Mouse (Mus musculus) forebrain, embryonic 16.5 days (tissue): ENCODE results near the gene Cd19. TPM values are rescaled to one million over a fixed set of nuclear protein-coding genes. Genes with fewer than 3 reads are reported as not detected.
"Not testable (repeated sequence)": the region's sequence is repeated elsewhere in the genome, so short reads cannot be mapped to it uniquely, and the experiment has no call there.

Experiments used
- ATAC-seq: fragments of 200-750 bp; cut with Nextera tagmentation; 2 replicates; pipeline ENCODE4 v1.8.0; 2017; ENCODE audit warnings: mild to moderate bottlenecking, moderate library complexity
- H3K27ac ChIP-seq: fragments of 300-500 bp; sonication (generic); 2 replicates; pipeline ENCODE4 v1.5.1; 2014; ENCODE audit warnings: low read length, control low read depth
- H3K27me3 ChIP-seq: fragments of 300-500 bp; sonication (generic); replicated peaks from 2 replicates; pipeline ENCODE4 v1.6.1; 2014; ENCODE audit warnings: low read length; ENCODE audit not compliant: control insufficient read depth, insufficient read depth
- H3K36me3 ChIP-seq: fragments of 300-500 bp; sonication (generic); 2 replicates; pipeline ENCODE4 v1.6.1; 2014; ENCODE audit not compliant: control insufficient read depth, insufficient read depth
- H3K4me1 ChIP-seq: fragments of 300-500 bp; sonication (generic); replicated peaks from 2 replicates; pipeline ENCODE4 v1.6.1; 2014; ENCODE audit warnings: low read length; ENCODE audit not compliant: control insufficient read depth, insufficient read depth
- H3K4me2 ChIP-seq: fragments of 300-500 bp; sonication (generic); 2 replicates; pipeline ENCODE4 v1.6.1; 2014; ENCODE audit warnings: mild to moderate bottlenecking, low read length, control low read depth
- H3K4me3 ChIP-seq: fragments of 300-500 bp; sonication (generic); replicated peaks from 2 replicates; pipeline ENCODE4 v1.5.1; 2014; ENCODE audit warnings: mild to moderate bottlenecking, low read length, control low read depth
- H3K9ac ChIP-seq: fragments of 300-500 bp; sonication (generic); replicated peaks from 2 replicates; pipeline ENCODE4 v1.6.1; 2014; ENCODE audit warnings: low read depth, low read length, control low read depth
- H3K9me3 ChIP-seq: fragments of 300-500 bp; sonication (generic); 2 replicates; pipeline ENCODE4 v1.6.1; 2016; ENCODE audit warnings: low read length; ENCODE audit not compliant: control insufficient read depth
- WGBS: fragments of 180-500 bp; shearing (Covaris S2); extraction: QIAGEN DNeasy Blood & Tissue Kit; methylation state at CpG from one replicate; pipeline ENCODE4 v1.1.7; 2014; 5-methylcytosine and 5-hydroxymethylcytosine counted together
- polyA plus RNA-seq: library from polyadenylated mRNA; unstranded; fragments of >200 nt; fragmentation: Nextera tagmentation; extraction: Ambion mirVana; gene quantifications from 2 replicates; pipeline ENCODE4 v1.2.1, GENCODE M21; 2015

The Cd19 gene
- polyA plus RNA-seq, 1 experiment from 2014 or later = not detected

GRCm38 (mm10) chr7:126424161-126424560, 9.5 kb upstream of the Cd19 start:
- H3K27ac ChIP-seq = no peak overlapping the region
- no peaks in the 10 kb centered on the region for H3K36me3 ChIP-seq
- H3K4me1 ChIP-seq = peaks cover 8% of the 10 kb centered on the region; the same call in 1 of the 2 replicates
- H3K4me2 ChIP-seq = no peak overlapping the region
- H3K4me3 ChIP-seq = no peak overlapping the region
- H3K27me3 ChIP-seq = no peaks in the 10 kb centered on the region
- no peak overlapping the region for H3K9ac ChIP-seq
- no peak for ATAC-seq
- 88% methylated on average over 6 of the region's 6 CpGs for WGBS
- H3K9me3 ChIP-seq = no peaks in the 10 kb centered on the region

- H3K4me1 ChIP-seq = no peaks in the 10 kb centered on the region
- no peak overlapping the region for H3K4me2 ChIP-seq
- H3K27me3 ChIP-seq = no peaks in the 10 kb centered on the region
- H3K9me3 ChIP-seq = no peaks in the 10 kb centered on the region
- H3K27ac ChIP-seq = no peak overlapping the region
- ATAC-seq = no peak
- no peak overlapping the region for H3K4me3 ChIP-seq
- 95% methylated on average over 5 of the region's 5 CpGs for WGBS
- H3K36me3 ChIP-seq = no peaks in the 10 kb centered on the region
- H3K9ac ChIP-seq = no peak overlapping the region
Measured at GRCm38 (mm10) chr7:126421756-126422155, 7.1 kb upstream of the Cd19 start.

- no peaks in the 10 kb centered on the region for H3K9me3 ChIP-seq
- ATAC-seq = no peak
- H3K4me2 ChIP-seq = no peak overlapping the region
- H3K4me3 ChIP-seq = no peak overlapping the region
- no peaks in the 10 kb centered on the region for H3K36me3 ChIP-seq
- no peaks in the 10 kb centered on the region for H3K27me3 ChIP-seq
- H3K9ac ChIP-seq = no peak overlapping the region
- no peak overlapping the region for H3K27ac ChIP-seq
- WGBS = 60% methylated on average over 3 of the region's 3 CpGs
- H3K4me1 ChIP-seq = no peaks in the 10 kb centered on the region
Measured at GRCm38 (mm10) chr7:126418496-126418895, 3.8 kb upstream of the Cd19 start.

- Histone ChIP-seq H3K27me3 (no peaks in the 10 kb centered on the region), H3K9me3 (no peaks in the 10 kb centered on the region), H3K4me2 (no peak overlapping the region), H3K4me3 (no peak overlapping the region), H3K27ac (no peak overlapping the region), H3K9ac (no peak overlapping the region), H3K4me1 (no peaks in the 10 kb centered on the region), H3K36me3 (no peaks in the 10 kb centered on the region)
- WGBS = 76% methylated on average over 4 of the region's 4 CpGs
- no peak for ATAC-seq
Measured at GRCm38 (mm10) chr7:126417606-126418005, 2.9 kb upstream of the Cd19 start.

- no peaks in the 10 kb centered on the region for H3K27me3 ChIP-seq
- WGBS = 4% methylated on average over 8 of the region's 8 CpGs
- no peaks in the 10 kb centered on the region for H3K4me1 ChIP-seq
- H3K4me3 ChIP-seq = no peak overlapping the region
- H3K36me3 ChIP-seq = no peaks in the 10 kb centered on the region
- no peaks in the 10 kb centered on the region for H3K9me3 ChIP-seq
- no peak overlapping the region for H3K9ac ChIP-seq
- H3K27ac ChIP-seq = no peak overlapping the region
- H3K4me2 ChIP-seq = no peak overlapping the region
- ATAC-seq = no peak
Measured at GRCm38 (mm10) chr7:126417045-126417444, 2.4 kb upstream of the Cd19 start.

GRCm38 (mm10) chr7:126416615-126417014, 1.9 kb upstream of the Cd19 start:
- Histone ChIP-seq H3K4me2 (no peak overlapping the region), H3K27me3 (no peaks in the 10 kb centered on the region), H3K36me3 (no peaks in the 10 kb centered on the region), H3K4me3 (no peak overlapping the region), H3K9me3 (no peaks in the 10 kb centered on the region), H3K9ac (no peak overlapping the region), H3K27ac (no peak overlapping the region), H3K4me1 (no peaks in the 10 kb centered on the region)
- ATAC-seq = no peak
- 42% methylated on average over 2 of the region's 2 CpGs for WGBS

- WGBS = 87% methylated on average over 4 of the region's 4 CpGs
- H3K36me3 ChIP-seq = no peaks in the 10 kb centered on the region
- no peak overlapping the region for H3K4me2 ChIP-seq
- no peaks in the 10 kb centered on the region for H3K4me1 ChIP-seq
- no peaks in the 10 kb centered on the region; the same call in 1 of the 2 replicates for H3K27me3 ChIP-seq
- no peak overlapping the region for H3K9ac ChIP-seq
- no peak overlapping the region for H3K27ac ChIP-seq
- no peak overlapping the region for H3K4me3 ChIP-seq
- no peak for ATAC-seq
- H3K9me3 ChIP-seq = no peaks in the 10 kb centered on the region
Measured at GRCm38 (mm10) chr7:126411061-126411460, 3.6 kb downstream of the Cd19 start.

- 85% methylated on average over 2 of the region's 2 CpGs for WGBS
- ATAC-seq = no peak
- Histone ChIP-seq H3K4me1 (no peaks in the 10 kb centered on the region), H3K4me3 (no peak overlapping the region), H3K4me2 (no peak overlapping the region), H3K27ac (no peak overlapping the region), H3K36me3 (no peaks in the 10 kb centered on the region), H3K9ac (no peak overlapping the region), H3K27me3 (no peaks in the 10 kb centered on the region; the same call in 1 of the 2 replicates), H3K9me3 (no peaks in the 10 kb centered on the region)
Measured at GRCm38 (mm10) chr7:126408686-126409085, 6.0 kb downstream of the Cd19 start.

GRCm38 (mm10) chr7:126402518-126402917, 12.2 kb downstream of the Cd19 start:
- H3K4me2 ChIP-seq, H3K9me3 ChIP-seq, H3K36me3 ChIP-seq, ATAC-seq, H3K9ac ChIP-seq, H3K27me3 ChIP-seq, H3K4me1 ChIP-seq, H3K27ac ChIP-seq, H3K4me3 ChIP-seq: not testable (repeated sequence)
- 86% methylated on average over 7 of the region's 8 CpGs for WGBS

GRCm38 (mm10) chr7:126399548-126399947, 15.1 kb downstream of the Cd19 start:
- H3K36me3 ChIP-seq = no peaks in the 10 kb centered on the region
- H3K4me1 ChIP-seq = peaks cover 10% of the 10 kb centered on the region
- ATAC-seq = no peak
- H3K27me3 ChIP-seq = no peaks in the 10 kb centered on the region
- no peak overlapping the region for H3K9ac ChIP-seq
- H3K4me2 ChIP-seq = no peak overlapping the region
- no peak overlapping the region for H3K4me3 ChIP-seq
- H3K9me3 ChIP-seq = no peaks in the 10 kb centered on the region
- H3K27ac ChIP-seq = no peak overlapping the region
- 10% methylated on average over 5 of the region's 5 CpGs for WGBS
